Mouse (Mus musculus) erythroblast, embryonic 14.5 days (primary cell): ENCODE results near the gene Tle2. TPM values are rescaled to one million over a fixed set of nuclear protein-coding genes. Genes with fewer than 3 reads are reported as not detected.

Experiments used
- H3K27me3 ChIP-seq: 2 replicates; pipeline ENCODE4 v1.6.1; 2012; ENCODE audit warnings: inconsistent platforms; ENCODE audit not compliant: control insufficient read depth
- H3K36me3 ChIP-seq: 2 replicates; pipeline ENCODE4 v1.6.1; 2012; ENCODE audit warnings: mild to moderate bottlenecking, inconsistent platforms; ENCODE audit not compliant: control insufficient read depth
- H3K4me1 ChIP-seq: 2 replicates; pipeline ENCODE4 v1.6.1; 2012; ENCODE audit warnings: inconsistent platforms; ENCODE audit not compliant: control insufficient read depth
- H3K4me3 ChIP-seq: replicated peaks from 2 replicates; pipeline ENCODE3; 2012; ENCODE audit warnings: moderate library complexity, mild to moderate bottlenecking, inconsistent platforms
- H3K9me3 ChIP-seq: 2 replicates; pipeline ENCODE4 v1.6.1; 2012; ENCODE audit warnings: low read length, inconsistent platforms, mixed read lengths; ENCODE audit not compliant: control insufficient read depth
- GATA1 ChIP-seq: IDR thresholded peaks from 2 replicates; pipeline ENCODE4 v1.6.1; 2012; ENCODE audit warnings: low read length, inconsistent platforms, mixed read lengths
- TAL1 ChIP-seq: IDR thresholded peaks from 3 replicates; pipeline ENCODE4 v1.6.1; 2012; ENCODE audit warnings: low read length, inconsistent platforms, mixed read lengths
- polyA plus RNA-seq: library from polyadenylated mRNA; stranded (reverse); fragments of >175 nt; gene quantifications from 2 replicates; pipeline ENCODE4 v1.2.3, GENCODE M21; 2012

The Tle2 gene
- polyA plus RNA-seq, 1 experiment, result 0.10 TPM

DNA sequence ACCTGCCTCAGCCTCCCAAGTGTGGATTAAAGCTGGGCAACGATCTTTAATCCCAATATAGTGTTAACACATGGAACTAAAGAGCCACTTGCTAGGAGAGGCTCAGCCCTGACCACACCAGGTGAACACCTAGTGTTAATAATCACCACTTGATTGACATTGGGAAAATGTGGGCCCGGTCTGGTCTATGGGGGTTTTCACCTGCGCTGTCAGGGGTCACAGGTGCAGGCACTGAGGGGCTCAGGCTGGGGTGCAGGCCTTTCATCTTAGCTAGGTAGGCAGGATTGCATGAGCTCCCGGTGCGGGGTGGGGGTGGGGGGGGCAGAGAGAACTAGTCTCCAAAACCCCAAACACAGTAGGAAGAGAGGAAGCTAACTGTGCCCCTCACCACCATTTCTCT lies 25.3 kb downstream of the Tle2 start:
- Histone ChIP-seq H3K27me3 (peaks cover 47% of the 10 kb centered on the region), H3K4me1 (peaks cover 43% of the 10 kb centered on the region), H3K4me3 (no peak overlapping the region), H3K36me3 (no peaks in the 10 kb centered on the region), H3K9me3 (no peaks in the 10 kb centered on the region)
- no peak for TF ChIP-seq GATA1
- TF ChIP-seq TAL1, result no peak

DNA sequence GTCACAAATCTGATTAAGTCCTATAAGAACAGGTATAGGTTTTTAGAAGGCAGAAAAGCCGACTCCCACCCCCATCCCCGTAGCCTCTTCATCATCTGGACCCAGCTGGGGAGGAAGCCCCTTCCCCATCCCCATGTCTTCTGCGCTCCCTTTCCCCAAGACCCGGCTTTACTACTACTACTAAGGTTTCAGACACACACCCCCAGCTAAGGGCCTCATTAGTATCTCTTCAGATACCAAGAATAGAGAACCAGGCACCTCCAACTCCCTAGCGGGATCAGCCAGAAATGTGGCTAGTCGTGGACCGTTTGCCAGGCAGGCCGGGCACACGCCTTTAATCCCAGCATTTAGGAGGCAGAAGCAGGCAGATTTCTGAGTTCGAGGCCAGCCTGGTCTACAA lies 25.7 kb downstream of the Tle2 start:
- Histone ChIP-seq H3K27me3 (peaks cover 43% of the 10 kb centered on the region), H3K4me1 (peaks cover 48% of the 10 kb centered on the region), H3K4me3 (no peak overlapping the region), H3K9me3 (no peaks in the 10 kb centered on the region), H3K36me3 (no peaks in the 10 kb centered on the region)
- no peak for TF ChIP-seq TAL1
- TF ChIP-seq GATA1, result no peak

DNA sequence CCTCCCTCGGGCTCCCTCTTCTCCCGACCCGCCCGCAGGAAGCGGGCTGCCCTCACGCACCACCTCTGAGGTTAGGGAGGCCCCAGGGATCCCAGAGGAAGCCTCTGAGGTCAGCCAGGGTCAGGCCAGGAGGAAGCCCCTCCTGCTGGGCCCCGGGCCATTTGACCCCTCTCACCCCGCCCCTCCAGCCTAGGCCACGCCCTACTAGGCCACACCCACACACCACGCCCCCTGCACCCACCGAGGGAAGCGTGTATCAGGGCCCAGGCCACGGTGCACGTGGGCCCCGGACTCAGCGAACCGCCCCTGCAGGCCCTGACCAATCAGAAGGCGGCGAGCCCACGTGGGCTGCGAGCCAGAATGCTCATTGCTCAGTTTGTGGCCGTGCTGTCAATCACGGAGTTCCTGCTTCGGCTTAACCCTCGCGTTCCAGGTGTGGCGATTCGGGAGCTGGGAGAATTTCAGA lies 26.4 kb downstream of the Tle2 start, which contains the start of gene Tle6:
TSS of gene Tle6 (minus strand) at position 336 of the 466 bp plus-strand sequence.
- H3K36me3 ChIP-seq, result no peaks in the 10 kb centered on the region
- peaks cover 36% of the 10 kb centered on the region for H3K27me3 ChIP-seq
- H3K4me3 ChIP-seq, result peak within 1 kb of the TSS; percentile 64
- no peaks in the 10 kb centered on the region for H3K9me3 ChIP-seq
- no peak for TF ChIP-seq GATA1
- TF ChIP-seq TAL1, result no peak
- H3K4me1 ChIP-seq, result peaks cover 54% of the 10 kb centered on the region

DNA sequence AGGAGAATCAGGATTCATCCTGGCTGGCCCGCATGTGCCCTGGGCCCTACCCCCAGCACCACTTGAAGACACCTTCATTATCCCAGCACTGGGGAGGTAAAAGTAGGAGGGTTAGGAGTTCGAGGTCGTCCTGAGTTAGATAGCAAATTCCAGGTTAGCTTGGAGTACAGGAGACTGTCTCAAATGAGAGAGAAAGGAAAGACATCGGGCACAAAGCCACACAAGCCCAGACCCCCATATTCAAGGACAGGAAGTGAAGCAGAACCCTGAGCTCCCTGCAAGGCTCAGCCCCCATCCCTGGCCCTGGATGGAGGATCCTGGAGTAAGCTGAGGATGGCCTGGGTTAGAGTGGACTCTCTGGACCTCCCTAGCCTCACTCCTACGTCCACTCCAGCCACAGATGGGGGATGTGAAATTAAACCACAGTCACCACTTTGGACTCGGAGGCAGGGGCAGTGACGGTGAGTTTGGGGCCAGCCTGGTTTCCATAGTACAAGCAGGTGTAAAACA lies 27.1 kb downstream of the Tle2 start:
- Histone ChIP-seq H3K36me3 (no peaks in the 10 kb centered on the region), H3K4me3 (peak overlapping the region; percentile 64), H3K4me1 (peaks cover 59% of the 10 kb centered on the region), H3K9me3 (no peaks in the 10 kb centered on the region), H3K27me3 (peaks cover 29% of the 10 kb centered on the region)
- TF ChIP-seq GATA1, result no peak
- no peak for TF ChIP-seq TAL1

DNA sequence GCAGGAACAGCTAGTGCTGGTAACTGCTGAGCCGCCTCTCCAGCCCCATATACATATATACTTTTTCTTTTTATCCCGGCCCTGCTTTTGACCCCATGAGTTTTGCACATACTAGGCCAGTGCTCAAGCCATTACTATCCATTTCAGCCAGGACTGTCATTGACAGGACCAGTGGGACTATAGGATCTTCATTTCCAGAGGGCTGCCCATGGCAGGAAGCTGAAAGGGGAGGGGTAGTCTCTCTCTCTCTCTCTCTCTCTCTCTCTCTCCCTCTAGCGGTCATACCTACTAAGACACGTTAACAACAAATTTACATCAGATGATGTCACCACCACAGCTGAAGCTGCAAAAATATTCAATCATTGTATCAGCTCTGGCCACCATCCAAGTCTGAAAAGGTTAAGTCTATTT lies 28.4 kb downstream of the Tle2 start:
- Histone ChIP-seq H3K9me3 (no peaks in the 10 kb centered on the region), H3K27me3 (peaks cover 17% of the 10 kb centered on the region), H3K4me1 (peaks cover 62% of the 10 kb centered on the region), H3K4me3 (no peak overlapping the region), H3K36me3 (peaks cover 2% of the 10 kb centered on the region)
- no peak for TF ChIP-seq TAL1
- no peak for TF ChIP-seq GATA1

DNA sequence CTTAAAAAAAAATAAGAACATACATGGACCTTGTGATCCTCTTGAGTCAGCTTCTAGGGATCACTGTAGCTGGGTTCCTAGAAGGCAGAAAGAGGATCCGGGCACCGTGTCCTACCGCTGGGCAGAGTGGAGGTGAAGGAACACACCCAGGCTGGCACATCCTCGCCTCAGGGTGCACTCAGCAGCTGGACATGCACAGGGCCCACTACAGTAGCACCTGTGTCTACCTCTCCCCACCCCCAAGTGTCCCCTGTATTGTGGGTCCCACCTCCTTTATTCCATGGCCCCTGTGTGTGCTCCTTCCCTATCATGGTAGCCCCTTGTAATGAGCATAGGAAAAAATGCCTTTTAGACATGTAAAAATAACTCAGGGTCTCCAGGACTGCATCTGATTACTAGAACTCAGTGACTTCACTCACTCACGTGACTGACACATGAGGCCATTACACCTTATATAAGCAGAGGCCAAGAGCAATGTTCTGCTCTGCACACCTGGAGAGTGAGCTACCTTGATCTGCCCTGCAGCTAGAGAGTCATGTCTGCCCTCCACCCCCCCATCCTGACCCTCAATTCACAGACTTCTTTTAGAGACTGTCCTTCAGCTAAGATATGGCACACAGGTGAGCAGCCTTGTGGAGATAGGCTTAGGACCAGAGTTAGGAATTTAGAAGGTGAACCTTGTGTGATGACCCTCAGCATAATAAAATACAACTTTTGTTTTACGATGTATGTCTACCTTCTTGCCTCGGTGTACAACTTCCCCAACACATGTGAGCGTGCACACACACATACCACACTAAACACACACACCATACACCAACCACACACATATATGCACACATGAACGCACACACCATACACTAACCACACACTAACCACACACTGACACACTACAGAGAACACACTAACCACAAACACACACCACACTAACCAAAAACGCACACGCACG lies 29.9 kb downstream of the Tle2 start:
- TF ChIP-seq GATA1, result no peak
- H3K4me1 ChIP-seq, result peaks cover 62% of the 10 kb centered on the region

DNA sequence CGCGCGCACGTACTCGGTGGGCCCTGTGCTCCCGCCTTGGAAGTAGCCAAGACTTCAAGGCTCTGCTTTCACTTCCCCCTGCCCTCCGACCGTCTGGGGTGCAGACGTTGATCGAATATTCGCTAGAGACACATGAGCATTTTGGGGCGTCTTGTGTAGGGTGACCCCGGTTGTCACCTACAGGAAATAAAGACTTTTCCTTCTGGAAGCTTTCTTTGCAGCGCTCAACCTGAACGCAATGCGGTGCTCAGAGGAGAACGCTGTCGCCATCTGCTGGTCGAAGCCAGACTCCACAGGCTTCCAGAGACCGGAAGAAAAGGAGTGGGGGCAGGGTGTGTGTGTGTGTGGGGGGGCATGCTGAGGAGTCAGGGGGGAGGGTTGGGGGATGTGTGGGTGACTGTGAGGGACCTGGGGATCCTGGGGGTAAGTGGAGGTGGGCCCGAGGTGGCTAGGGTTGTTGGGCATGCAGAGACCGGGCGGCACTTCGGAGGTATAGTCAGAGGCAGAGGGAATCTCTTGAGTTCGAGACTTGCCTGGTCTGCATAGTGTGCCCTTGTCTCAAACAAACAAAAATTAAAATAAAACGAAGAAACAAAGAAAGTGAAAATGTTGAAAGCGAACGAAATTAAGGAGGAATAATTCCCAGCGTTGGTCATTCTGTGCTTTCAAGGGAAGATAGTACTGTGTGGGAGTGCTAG lies 30.8 kb downstream of the Tle2 start:
- H3K4me3 ChIP-seq, result peak overlapping the region; percentile 68
- H3K4me1 ChIP-seq, result peaks cover 57% of the 10 kb centered on the region
- H3K36me3 ChIP-seq, result peaks cover 20% of the 10 kb centered on the region
- H3K9me3 ChIP-seq, result no peaks in the 10 kb centered on the region
- no peaks in the 10 kb centered on the region for H3K27me3 ChIP-seq
- TF ChIP-seq TAL1 (no peak), GATA1 (no peak)

More for the DNA sequence above, 29.9 kb downstream of the Tle2 start:
- Histone ChIP-seq H3K36me3 (peaks cover 18% of the 10 kb centered on the region), H3K4me3 (peak overlapping the region; percentile 68), H3K27me3 (peaks cover 5% of the 10 kb centered on the region), H3K9me3 (no peaks in the 10 kb centered on the region)

DNA sequence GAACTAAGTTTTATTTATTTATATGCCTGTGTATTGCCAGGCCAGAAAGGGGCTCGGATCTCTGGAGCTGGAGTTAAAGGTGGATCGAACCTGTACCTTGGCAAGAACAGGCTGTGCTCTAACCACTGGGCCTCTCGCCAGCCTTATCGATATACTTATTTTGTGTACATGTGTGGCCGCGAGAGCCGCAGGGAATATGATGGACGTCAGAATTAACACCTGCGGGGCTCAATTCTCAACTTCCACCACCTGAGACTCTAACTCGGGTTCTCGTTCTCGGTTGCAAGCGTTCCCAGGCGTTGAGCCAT lies 31.3 kb downstream of the Tle2 start:
- Histone ChIP-seq H3K9me3 (no peaks in the 10 kb centered on the region), H3K4me3 (peak overlapping the region; percentile 68), H3K27me3 (no peaks in the 10 kb centered on the region), H3K4me1 (peaks cover 52% of the 10 kb centered on the region), H3K36me3 (peaks cover 20% of the 10 kb centered on the region)
- TF ChIP-seq GATA1 (no peak), TAL1 (no peak)
